ENCODE assay signal across 15 mouse cellular contexts in the genomic region with DNA sequence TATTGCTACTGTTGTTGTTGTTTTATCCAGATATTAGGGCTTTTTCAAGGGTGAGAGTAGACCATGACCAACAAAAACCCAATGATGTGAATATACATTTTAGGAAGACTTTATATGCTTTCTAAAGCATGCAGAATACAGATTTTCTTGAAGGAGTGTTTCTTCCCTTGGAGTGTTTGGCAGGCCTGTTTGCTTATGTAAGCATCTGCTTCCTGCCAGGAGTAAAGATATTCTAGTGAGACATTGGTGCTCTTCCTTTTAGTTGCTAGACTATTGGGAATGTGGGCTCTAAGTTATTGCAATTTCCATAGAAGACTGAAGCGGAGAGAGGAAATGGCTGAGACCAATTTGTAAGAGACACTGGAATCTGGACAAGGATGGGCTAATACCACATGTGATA.
"Had no signal": no experiment of that assay in that cellular context is flagged by ENCODE, and none has a peak within 500 bp of the region (broad histone marks: within the 10 kb centered on the region; RNA-seq: fewer than 3 reads in every experiment).

No protein-coding gene starts in this region.

- H3K9ac ChIP-seq: kidney, embryonic 15.5 days; limb, embryonic 15.5 days; liver, embryonic 12.5 days; lung, embryonic 15.5 days; midbrain, embryonic 12.5 days; neural tube, embryonic 13.5 days had no signal

- H3K4me3 ChIP-seq: kidney, embryonic 15.5 days; limb, embryonic 15.5 days; liver, embryonic 12.5 days; lung, embryonic 15.5 days; midbrain, embryonic 12.5 days; neural tube, embryonic 13.5 days had no signal

- H3K4me2 ChIP-seq: kidney, embryonic 15.5 days; limb, embryonic 15.5 days; liver, embryonic 12.5 days; lung, embryonic 15.5 days; midbrain, embryonic 12.5 days; neural tube, embryonic 13.5 days had no signal

- ATAC-seq: intestine, embryonic 16.5 days; liver, embryonic 12.5 days; midbrain, embryonic 16.5 days had no signal

- DNase-seq: kidney, adult 2 months; kidney, postnatal 14 days; lung, postnatal 14 days; retina, postnatal 1 day; thymus, adult 18-20 months; thymus, postnatal 14 days had no signal

- H3K27ac ChIP-seq: kidney, embryonic 15.5 days; limb, embryonic 15.5 days; liver, embryonic 12.5 days; lung, embryonic 15.5 days; midbrain, embryonic 12.5 days; neural tube, embryonic 13.5 days; stomach, postnatal 0 days had no signal

- H3K9me3 ChIP-seq: kidney, embryonic 15.5 days; limb, embryonic 15.5 days; lung, embryonic 15.5 days; midbrain, embryonic 12.5 days; neural tube, embryonic 13.5 days had no signal

- H3K27me3 ChIP-seq: kidney, embryonic 15.5 days; limb, embryonic 15.5 days; liver, embryonic 12.5 days; lung, embryonic 15.5 days; midbrain, embryonic 12.5 days; neural tube, embryonic 13.5 days had no signal

- H3K36me3 ChIP-seq: kidney, embryonic 15.5 days; limb, embryonic 15.5 days; liver, embryonic 12.5 days; lung, embryonic 15.5 days; midbrain, embryonic 12.5 days; neural tube, embryonic 13.5 days had no signal

- H3K4me1 ChIP-seq: kidney, embryonic 15.5 days; limb, embryonic 15.5 days; liver, embryonic 12.5 days; lung, embryonic 15.5 days; midbrain, embryonic 12.5 days; neural tube, embryonic 13.5 days had no signal
